Mouse (Mus musculus) skeletal muscle tissue, adult 2 months (tissue): ENCODE measurements around the gene Denr.
A peak's percentile ranks its signal among the peaks of the same experiment; 100 is the strongest.

Experiments
- DNase-seq: peaks from one replicate; pipeline ENCODE4 v3.0.0-alpha.2; 2012; ENCODE audit warnings: low read depth, low spot score

Denr gene

GRCm38 (mm10) chr5:123906976-123907630 lies at the start of gene Denr:
Denr (plus strand) TSS chr5:123907175.
- peak; percentile 98 for DNase-seq

DNA sequence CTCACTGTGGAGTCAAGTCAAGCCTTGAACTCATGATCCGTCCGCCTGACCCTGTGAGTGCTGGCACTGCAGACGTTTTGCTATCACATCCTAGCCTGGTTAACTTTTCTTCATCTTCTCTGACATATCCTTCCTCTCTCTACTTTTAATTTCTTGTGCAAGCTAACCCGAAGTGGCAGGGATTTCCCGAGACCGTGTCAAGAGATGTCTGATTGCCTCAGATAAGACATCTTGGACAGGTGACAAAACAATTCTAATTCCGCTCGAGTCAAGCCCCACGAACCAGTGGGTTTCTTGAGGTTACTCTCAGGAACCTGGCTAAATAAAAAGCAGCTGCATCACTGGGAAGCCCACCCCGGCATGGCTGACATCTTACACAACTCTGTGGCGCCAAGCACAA lies 48.2 kb upstream of the Denr start:
- DNase-seq, result no peak

DNA sequence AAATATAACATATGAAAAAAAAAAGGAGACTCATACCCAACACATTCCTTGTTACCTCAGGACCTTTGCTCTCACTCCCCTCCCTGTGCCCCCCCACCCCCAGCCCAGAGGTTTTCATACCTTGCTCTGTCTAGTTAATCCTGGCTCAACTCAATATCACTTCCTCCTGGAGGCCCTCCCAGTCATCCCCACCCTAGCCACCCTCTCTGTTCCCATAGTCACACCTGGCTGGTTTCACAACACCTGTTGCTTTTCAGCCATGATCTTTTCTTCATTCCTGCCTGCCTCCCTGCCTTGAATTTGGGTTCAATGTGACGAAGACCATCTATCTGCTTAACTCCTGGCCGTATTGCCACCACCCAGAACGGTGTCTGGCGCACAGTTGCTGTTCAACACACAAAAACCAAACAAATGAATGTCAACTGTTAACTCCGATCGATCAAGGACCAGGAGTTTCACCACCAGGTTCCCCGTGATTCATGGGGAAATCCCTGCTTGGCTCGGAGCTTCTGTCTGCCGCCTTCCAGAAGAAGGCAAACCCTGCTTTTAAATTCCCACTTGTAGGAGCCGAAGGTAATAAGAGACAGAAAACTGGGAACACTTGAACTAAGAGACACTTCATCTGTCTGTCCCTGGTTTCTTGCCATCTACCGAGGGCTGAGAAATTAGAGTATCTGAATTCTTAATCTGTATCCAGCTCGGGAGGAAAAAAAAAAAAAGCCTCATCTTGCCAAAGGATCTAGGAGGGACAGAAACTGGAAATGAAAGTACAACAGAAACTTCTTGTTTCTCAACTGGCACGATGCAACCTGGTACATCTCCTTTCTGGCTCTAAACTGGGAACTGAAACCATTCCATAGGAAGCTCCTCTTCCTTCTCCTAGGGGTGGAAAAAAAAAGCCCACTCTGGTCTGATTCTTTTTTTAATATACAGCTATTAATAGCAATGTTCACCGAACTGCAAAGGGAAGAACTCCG lies 44.3 kb upstream of the Denr start:
- peak; percentile 21 for DNase-seq

GRCm38 (mm10) chr5:123863934-123864333 lies 43.0 kb upstream of the Denr start:
- DNase-seq, result no peak

- DNase-seq, result no peak
Measured at GRCm38 (mm10) chr5:123865365-123865764, 41.6 kb upstream of the Denr start, which contains the start of gene Hcar2. Hcar2 (minus strand) TSS chr5:123865499.

GRCm38 (mm10) chr5:123866457-123866856 lies 40.5 kb upstream of the Denr start:
- DNase-seq, result no peak

- DNase-seq, result no peak
Measured at GRCm38 (mm10) chr5:123869615-123870014, 37.4 kb upstream of the Denr start.

DNA sequence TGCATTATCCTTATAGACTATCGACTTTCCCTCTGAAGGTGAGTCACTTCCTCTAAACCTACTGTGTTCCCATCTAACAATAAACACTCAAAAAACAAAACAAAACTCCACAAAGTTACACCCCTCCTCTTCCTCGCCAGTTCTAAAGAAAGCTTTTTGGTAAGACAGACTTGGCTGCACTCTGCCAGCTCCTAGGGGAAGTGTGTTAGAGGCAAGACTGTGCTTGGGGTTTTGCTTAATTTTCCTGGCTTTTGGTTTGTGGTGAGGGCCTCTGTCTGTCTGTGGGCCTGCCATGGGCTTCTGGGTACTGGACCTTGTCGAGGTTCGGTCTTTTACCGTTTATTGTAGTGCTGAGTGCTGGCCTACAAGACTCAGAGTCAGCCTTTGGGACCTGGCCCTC lies 32.8 kb upstream of the Denr start:
- no peak for DNase-seq

DNA sequence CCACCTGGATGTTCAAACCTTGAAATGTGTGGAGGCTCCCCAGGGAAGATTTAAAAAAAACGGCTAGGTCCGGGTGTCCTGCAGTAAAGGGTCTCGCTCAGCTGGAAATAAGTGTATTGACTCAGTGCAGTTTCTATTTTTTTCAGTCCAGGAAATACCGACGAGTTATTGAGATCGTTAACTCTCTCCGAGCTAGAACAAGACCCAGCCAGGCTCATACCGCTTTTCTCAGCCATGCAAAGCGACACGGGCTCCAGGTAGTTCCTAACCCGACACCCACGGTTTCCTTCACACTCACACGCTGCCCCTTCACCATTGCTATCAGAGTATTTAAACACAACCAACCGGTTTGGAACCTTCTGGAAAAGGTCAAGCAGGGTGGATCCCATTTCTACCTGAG lies 28.9 kb upstream of the Denr start:
- DNase-seq, result no peak

DNA sequence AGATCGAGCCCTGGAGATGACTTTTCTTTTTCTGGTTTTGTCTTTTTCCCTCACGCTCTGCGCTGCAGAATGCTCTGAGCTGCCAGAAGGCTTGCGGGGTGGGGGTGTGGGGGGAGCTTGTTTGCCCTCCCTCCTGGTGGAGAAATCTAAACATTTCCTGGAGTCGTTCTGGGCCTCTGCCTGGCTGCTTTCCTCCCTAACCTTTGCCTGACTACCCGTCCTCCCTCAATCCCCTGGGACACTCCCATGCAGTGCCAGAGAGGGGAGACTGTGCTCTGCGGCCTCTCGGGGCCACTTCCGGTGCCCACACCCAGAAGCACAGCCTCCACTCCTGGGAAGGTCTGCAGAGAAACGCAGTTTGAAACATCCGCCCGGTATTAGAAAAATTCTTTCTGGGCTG lies 27.0 kb upstream of the Denr start, which contains the start of gene Hcar1:
Gene Hcar1 (minus strand): TSS at position 93 of the 400 bp plus-strand sequence.
- DNase-seq, result no peak

- no peak for DNase-seq
Measured at GRCm38 (mm10) chr5:123880778-123881177, 26.2 kb upstream of the Denr start.

- no peak for DNase-seq
Measured at GRCm38 (mm10) chr5:123883891-123884290, 23.1 kb upstream of the Denr start.

DNA sequence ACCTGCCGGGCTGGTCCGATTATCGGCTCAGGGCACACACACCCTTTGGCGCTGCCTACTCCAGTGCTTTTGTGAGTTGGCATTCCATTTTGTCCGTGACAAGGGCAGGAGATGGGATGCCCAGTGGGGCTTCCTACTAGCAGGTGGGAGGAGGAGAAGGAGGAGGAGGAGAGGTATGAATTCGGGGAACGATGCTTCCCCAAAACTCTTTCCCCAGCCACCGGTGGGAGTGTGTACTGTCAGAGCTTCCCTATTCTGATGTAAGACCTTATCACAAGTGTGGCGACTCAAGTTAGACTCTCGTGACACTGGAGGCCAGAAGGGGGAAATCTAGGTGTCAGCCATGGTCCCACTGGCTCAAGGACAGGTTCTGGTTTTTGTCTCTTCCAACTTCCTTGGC lies 22.6 kb upstream of the Denr start:
- no peak for DNase-seq

GRCm38 (mm10) chr5:123886365-123886764 lies 20.6 kb upstream of the Denr start:
- no peak for DNase-seq

DNA sequence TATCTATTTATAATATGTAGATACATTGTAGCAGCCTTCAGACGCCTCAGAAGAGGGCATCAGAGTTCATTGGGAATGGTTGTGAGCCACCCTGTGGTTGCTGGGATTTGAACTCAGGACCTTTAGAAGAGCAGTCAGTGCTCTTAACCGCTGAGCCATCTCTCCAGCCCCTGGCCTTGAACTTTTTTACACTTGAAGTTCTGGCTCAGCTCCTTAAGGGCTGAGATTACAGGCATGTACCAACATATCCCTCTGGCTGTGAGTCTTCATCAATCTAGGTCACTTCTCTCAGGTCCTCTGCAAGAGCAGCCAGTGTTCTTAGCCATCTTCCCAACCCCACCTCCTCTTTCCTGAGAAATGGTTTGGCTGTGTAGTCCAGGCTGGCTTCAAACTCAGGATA lies 16.7 kb upstream of the Denr start:
- no peak for DNase-seq

- no peak for DNase-seq
Measured at GRCm38 (mm10) chr5:123890987-123891386, 16.0 kb upstream of the Denr start.

DNA sequence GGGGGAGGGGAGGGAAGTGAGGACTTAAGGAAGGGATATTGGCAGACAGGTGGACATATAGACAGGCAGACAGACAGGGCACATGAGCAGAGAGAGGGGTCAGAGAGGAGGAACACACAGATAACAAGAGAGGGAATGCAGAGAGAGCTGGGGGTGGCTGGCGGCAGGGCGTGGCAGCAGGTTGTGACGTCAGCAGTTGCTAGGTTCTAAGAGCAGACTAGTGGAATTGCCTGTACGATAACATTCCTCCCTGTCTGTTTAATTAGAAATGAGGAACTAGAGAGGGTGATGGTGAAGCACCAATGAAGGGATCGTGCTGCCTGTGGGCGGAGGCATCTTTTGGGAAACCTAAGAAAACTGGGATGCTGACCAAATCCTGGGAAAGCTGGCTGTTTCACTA lies 15.3 kb upstream of the Denr start:
- no peak for DNase-seq

GRCm38 (mm10) chr5:123893520-123893919 lies 13.5 kb upstream of the Denr start:
- DNase-seq, result no peak

DNA sequence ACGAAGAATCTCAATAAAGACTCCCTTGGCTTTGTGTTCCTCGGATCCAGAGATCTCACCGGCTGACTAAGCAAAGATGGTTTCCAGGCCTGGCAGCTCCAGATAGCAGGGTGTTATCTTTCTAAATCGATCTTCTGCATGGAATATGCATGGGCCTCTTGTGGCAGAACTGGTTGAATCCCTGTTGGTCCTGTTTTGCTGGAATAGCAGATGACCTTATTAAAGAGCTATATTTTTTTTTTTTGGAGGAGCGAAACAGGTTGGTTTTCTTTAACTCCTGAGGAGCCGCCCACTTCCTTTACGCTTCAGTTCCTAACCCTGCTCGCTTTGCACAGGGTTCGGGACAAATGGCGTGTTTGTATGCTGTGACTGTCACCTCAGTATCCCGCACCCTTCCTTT lies 10.6 kb upstream of the Denr start:
- no peak for DNase-seq

- no peak for DNase-seq
Measured at GRCm38 (mm10) chr5:123897352-123897751, 9.6 kb upstream of the Denr start.

- no peak for DNase-seq
Measured at GRCm38 (mm10) chr5:123904059-123904672, 2.8 kb upstream of the Denr start.
